Mouse (Mus musculus): ENCODE results near the gene Casz1. TPM values are rescaled to one million over a fixed set of nuclear protein-coding genes. Genes with fewer than 3 reads are reported as not detected.

Casz1 gene
- 4.4 TPM for polyA plus RNA-seq (2017; shearing (Covaris generic))

GRCm38 (mm10) chr4:148804137-148804779, at the start of gene Casz1:
Gene Casz1, plus strand, starts transcription at chr4:148804429.

Other genes starting within 250 kb of the Casz1 start
- gene Exosc10, start 246.0 kb upstream of the Casz1 start, polyA plus RNA-seq (2017; shearing (Covaris generic)) = 136 TPM
- gene Srm, start 212.9 kb upstream of the Casz1 start, polyA plus RNA-seq (2017; shearing (Covaris generic)) = 12.4 TPM
- gene Masp2, start 201.9 kb upstream of the Casz1 start, polyA plus RNA-seq (2017; shearing (Covaris generic)) = not detected
- gene Tardbp, start 177.4 kb upstream of the Casz1 start, polyA plus RNA-seq (2017; shearing (Covaris generic)) = 232 TPM
- not detected for gene Gm572, start 161.1 kb upstream of the Casz1 start, polyA plus RNA-seq (2017; shearing (Covaris generic))